Mouse (Mus musculus) stomach, embryonic 15.5 days (tissue): ENCODE data around the gene Tssk3. TPM values are rescaled to one million over a fixed set of nuclear protein-coding genes. Genes with fewer than 3 reads are reported as not detected.

Experiments
- polyA plus RNA-seq: library from polyadenylated mRNA; unstranded; fragments of >200 nt; fragmentation: Nextera tagmentation; extraction: Ambion mirVana; gene quantifications from 2 replicates; pipeline ENCODE4 v1.2.1, GENCODE M21; 2015

The Tssk3 gene
- polyA plus RNA-seq, 1 experiment from 2014 or later: not detected

Other genes with a start within 250 kb of the Tssk3 start
- 11.8 and 12.6 TPM in 2 replicates for gene C77080, start 229.6 kb downstream of the Tssk3 start, polyA plus RNA-seq
- 2.0 and 2.1 TPM in 2 replicates for gene Sync, start 203.4 kb downstream of the Tssk3 start, polyA plus RNA-seq
- 330 and 336 TPM in 2 replicates for gene Rbbp4, start 155.7 kb downstream of the Tssk3 start, polyA plus RNA-seq
- gene Zbtb8os, start 155.3 kb downstream of the Tssk3 start, polyA plus RNA-seq: 45.7 and 51.4 TPM in 2 replicates
- 17.2 and 18.1 TPM in 2 replicates for gene Zbtb8a, start 112.9 kb downstream of the Tssk3 start, polyA plus RNA-seq
- gene Zbtb8b, start 50.2 kb downstream of the Tssk3 start, polyA plus RNA-seq: 1.5 and 1.7 TPM in 2 replicates
- gene Bsdc1, start 29.4 kb downstream of the Tssk3 start, polyA plus RNA-seq: 24.4 and 27.0 TPM in 2 replicates
- 0.26 TPM in 1 of 2 replicates, not detected in the other for gene Fam229a, start 168 bp upstream of the Tssk3 start, polyA plus RNA-seq
- gene Marcksl1, start 22.6 kb upstream of the Tssk3 start, polyA plus RNA-seq: 490 and 533 TPM in 2 replicates
- 197 and 200 TPM in 2 replicates for gene Hdac1, start 51.7 kb upstream of the Tssk3 start, polyA plus RNA-seq
- gene Lck, start 82.6 kb upstream of the Tssk3 start, polyA plus RNA-seq: 6.3 and 6.9 TPM in 2 replicates
- 3.5 and 3.9 TPM in 2 replicates for gene Fam167b, start 87.5 kb upstream of the Tssk3 start, polyA plus RNA-seq
- 263 and 265 TPM in 2 replicates for gene Eif3i, start 109.6 kb upstream of the Tssk3 start, polyA plus RNA-seq
- gene Tmem234, start 109.6 kb upstream of the Tssk3 start, polyA plus RNA-seq: 194 and 200 TPM in 2 replicates
- gene Dcdc2b, start 123.2 kb upstream of the Tssk3 start, polyA plus RNA-seq: 1.7 and 2.4 TPM in 2 replicates
- gene Iqcc, start 128.1 kb upstream of the Tssk3 start, polyA plus RNA-seq: 25.0 and 29.5 TPM in 2 replicates
- gene Ccdc28b, start 132.9 kb upstream of the Tssk3 start, polyA plus RNA-seq: 46.5 and 48.5 TPM in 2 replicates
- gene Txlna, start 150.0 kb upstream of the Tssk3 start, polyA plus RNA-seq: 63.0 and 66.1 TPM in 2 replicates
- 13.6 and 14.4 TPM in 2 replicates for gene Kpna6, start 181.7 kb upstream of the Tssk3 start, polyA plus RNA-seq
- gene Tmem39b, start 205.8 kb upstream of the Tssk3 start, polyA plus RNA-seq: 11.4 and 11.5 TPM in 2 replicates